Mouse (Mus musculus) frontal cortex, postnatal 10 days (tissue): ENCODE data around the gene Usp50.

Experiments used
- DNase-seq, 2 experiments: peaks; one replicate each; pipeline ENCODE4 v3.0.0; 2022; ENCODE audit warnings: low spot score in 2 of 2, mixed read lengths in 1 of 2

Gene Usp50

DNA sequence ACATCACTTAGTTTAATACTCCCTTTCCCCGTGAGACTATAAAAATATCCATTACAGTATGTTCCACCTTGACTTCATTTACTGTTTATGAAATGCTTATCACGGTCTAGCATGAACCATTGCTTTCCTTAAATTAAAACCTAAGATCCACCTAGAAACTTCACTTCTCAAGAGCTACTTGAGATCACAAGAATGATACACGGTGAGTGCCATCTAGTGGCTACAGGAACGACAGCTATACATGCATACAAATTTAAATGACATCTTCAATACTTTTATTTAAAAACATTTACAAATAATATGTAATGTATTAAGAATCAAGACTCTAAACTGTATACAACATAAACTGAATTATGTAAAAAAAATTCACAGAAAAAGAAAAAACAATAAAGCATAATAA, 119.8 kb downstream of the Usp50 start:
- no peak for DNase-seq
